Mouse (Mus musculus) left cerebral cortex, postnatal 10 days (tissue): ENCODE measurements around the gene Gm13769. TPM values are rescaled to one million over a fixed set of nuclear protein-coding genes. Genes with fewer than 3 reads are reported as not detected.
"Not testable (repeated sequence)": the region's sequence is repeated elsewhere in the genome, so short reads cannot be mapped to it uniquely, and the experiment has no call there.

ENCODE experiments used
- DNase-seq, 2 experiments: peaks; one replicate each; pipeline ENCODE4 v3.0.0; 2021 to 2022; ENCODE audit warnings: low spot score in 2 of 2, mixed read lengths in 1 of 2; ENCODE audit errors: extremely low spot score in 1 of 2
- intact Hi-C: fragments of 180-260 bp; cut with DNase I; formaldehyde crosslinking; loops from one replicate; pipeline ENCODE4 v1.15.1; 2025
- total RNA-seq, 2 experiments: library from RNA; stranded (reverse); gene quantifications; 2 replicates each; pipeline ENCODE4 v1.2.3; 2021

Gene Gm13769
- total RNA-seq: not detected

- DNase-seq, intact Hi-C loops: not testable (repeated sequence)
These were observed at the start of gene Gm13769 for GRCm38 (mm10) chr2:90321900-90322299. Gm13769 (plus strand) TSS chr2:90322200.

- intact Hi-C loops: no loop called here
- no peak for DNase-seq
These were observed 29.3 kb upstream of the Gm13769 start, which contains the start of gene Olfr1272 for GRCm38 (mm10) chr2:90292741-90293140. Olfr1272 (minus strand) TSS chr2:90292841.

- DNase-seq, intact Hi-C loops: not testable (repeated sequence)
These were observed 24.7 kb downstream of the Gm13769 start for GRCm38 (mm10) chr2:90346694-90347093.

GRCm38 (mm10) chr2:90351047-90351446, 29.0 kb downstream of the Gm13769 start:
- intact Hi-C loops, DNase-seq: not testable (repeated sequence)

GRCm38 (mm10) chr2:90351540-90351939, 29.5 kb downstream of the Gm13769 start:
- DNase-seq, intact Hi-C loops: not testable (repeated sequence)

GRCm38 (mm10) chr2:90359229-90359628, 37.2 kb downstream of the Gm13769 start:
- DNase-seq, intact Hi-C loops: not testable (repeated sequence)

GRCm38 (mm10) chr2:90360199-90360598, 38.2 kb downstream of the Gm13769 start:
- intact Hi-C loops, DNase-seq: not testable (repeated sequence)

Other genes with a start within 250 kb of the Gm13769 start
- gene Olfr1269, start 200.8 kb upstream of the Gm13769 start, total RNA-seq: not detected
- not detected for gene Olfr32, start 179.9 kb upstream of the Gm13769 start, total RNA-seq
- gene Olfr1270, start 169.1 kb upstream of the Gm13769 start, total RNA-seq: not detected
- under 1 TPM in 1 of 2 experiments, not detected in 1; 0.17 TPM for gene Olfr1506, start 97.7 kb upstream of the Gm13769 start, total RNA-seq
- gene Olfr142, start 64.6 kb upstream of the Gm13769 start, total RNA-seq: not detected
- gene Olfr1271, start 51.2 kb upstream of the Gm13769 start, total RNA-seq: not detected
- not detected for gene Olfr1272, start 29.4 kb upstream of the Gm13769 start, total RNA-seq
- not detected for gene Olfr1274-ps, start 76.5 kb downstream of the Gm13769 start, total RNA-seq